Mouse (Mus musculus) limb, embryonic 11.5 days (tissue): ENCODE data around the gene Eddm3b. TPM values are rescaled to one million over a fixed set of nuclear protein-coding genes. Genes with fewer than 3 reads are reported as not detected.

ENCODE experiments used
- ATAC-seq: fragments of 200-750 bp; cut with Nextera tagmentation; 2 replicates; pipeline ENCODE4 v1.8.0; 2017; ENCODE audit warnings: low read depth; ENCODE audit not compliant: insufficient number of reproducible peaks, low FRiP score, low TSS enrichment
- DNase-seq: peaks from one replicate; pipeline ENCODE4 v3.0.0-alpha.2; 2015; ENCODE audit warnings: low spot score
- H3K27ac ChIP-seq: fragments of 300-500 bp; sonication (generic); replicated peaks from 2 replicates; pipeline ENCODE4 v1.5.1; 2014; ENCODE audit warnings: low read depth, mild to moderate bottlenecking, low read length
- H3K27me3 ChIP-seq: fragments of 300-500 bp; sonication (generic); 2 replicates; pipeline ENCODE4 v1.6.1; 2014; ENCODE audit warnings: mild to moderate bottlenecking, low read length, mixed read lengths; ENCODE audit not compliant: control insufficient read depth, insufficient read depth
- H3K36me3 ChIP-seq: fragments of 300-500 bp; sonication (generic); 2 replicates; pipeline ENCODE4 v1.6.1; 2014; ENCODE audit warnings: mild to moderate bottlenecking, low read length, moderate library complexity, mixed read lengths; ENCODE audit not compliant: control insufficient read depth, insufficient read depth
- H3K4me1 ChIP-seq: fragments of 300-500 bp; sonication (generic); 2 replicates; pipeline ENCODE4 v1.6.1; 2014; ENCODE audit warnings: low read length, mixed read lengths; ENCODE audit not compliant: control insufficient read depth, insufficient read depth
- H3K4me2 ChIP-seq: fragments of 300-500 bp; sonication (generic); 2 replicates; pipeline ENCODE4 v1.6.1; 2014; ENCODE audit warnings: low read depth, mild to moderate bottlenecking, moderate library complexity; ENCODE audit not compliant: severe bottlenecking
- H3K4me3 ChIP-seq: fragments of 300-500 bp; sonication (generic); 2 replicates; pipeline ENCODE4 v1.5.1; 2014; ENCODE audit warnings: low read depth, low read length
- H3K9ac ChIP-seq: fragments of 300-500 bp; sonication (generic); 2 replicates; pipeline ENCODE4 v1.6.1; 2014; ENCODE audit warnings: mild to moderate bottlenecking, low read length
- H3K9me3 ChIP-seq: fragments of 300-500 bp; sonication (generic); 2 replicates; pipeline ENCODE4 v1.6.1; 2016; ENCODE audit warnings: low read length; ENCODE audit not compliant: control insufficient read depth
- WGBS: fragments of 180-500 bp; shearing (Covaris S2); extraction: QIAGEN DNeasy Blood & Tissue Kit; methylation state at CpG from one replicate; pipeline ENCODE4 v1.1.7; 2014; 5-methylcytosine and 5-hydroxymethylcytosine counted together
- polyA plus RNA-seq: library from polyadenylated mRNA; unstranded; fragments of >200 nt; fragmentation: Nextera tagmentation; extraction: Ambion mirVana; gene quantifications from 2 replicates; pipeline ENCODE4 v1.2.1, GENCODE M21; 2014

The Eddm3b gene
- polyA plus RNA-seq, 1 experiment from 2014 or later, result not detected

GRCm38 (mm10) chr14:51128775-51129623 is 14.8 kb downstream of the Eddm3b start:
- Histone ChIP-seq H3K4me3 (no peak overlapping the region), H3K27me3 (no peaks in the 10 kb centered on the region), H3K4me2 (no peak overlapping the region), H3K4me1 (no peaks in the 10 kb centered on the region), H3K36me3 (no peaks in the 10 kb centered on the region), H3K9me3 (no peaks in the 10 kb centered on the region), H3K27ac (no peak overlapping the region), H3K9ac (no peak overlapping the region)
- WGBS, result 86% methylated on average over 9 of the region's 9 CpGs
- DNase-seq (no peak), ATAC-seq (no peak)

- no peaks in the 10 kb centered on the region for H3K27me3 ChIP-seq
- DNase-seq, result no peak
- no peak overlapping the region for H3K4me2 ChIP-seq
- H3K9me3 ChIP-seq, result no peaks in the 10 kb centered on the region
- H3K36me3 ChIP-seq, result no peaks in the 10 kb centered on the region
- no peak for ATAC-seq
- 65% methylated on average over 4 of the region's 4 CpGs for WGBS
- no peak overlapping the region for H3K27ac ChIP-seq
- H3K9ac ChIP-seq, result no peak overlapping the region
- H3K4me3 ChIP-seq, result no peak overlapping the region
- no peaks in the 10 kb centered on the region for H3K4me1 ChIP-seq
Measured at GRCm38 (mm10) chr14:51129624-51129975, 15.4 kb downstream of the Eddm3b start.

GRCm38 (mm10) chr14:51130315-51130940 is 16.2 kb downstream of the Eddm3b start:
- Histone ChIP-seq H3K9ac (no peak overlapping the region), H3K27ac (no peak overlapping the region), H3K9me3 (no peaks in the 10 kb centered on the region), H3K4me3 (no peak overlapping the region), H3K27me3 (no peaks in the 10 kb centered on the region), H3K36me3 (no peaks in the 10 kb centered on the region), H3K4me1 (no peaks in the 10 kb centered on the region), H3K4me2 (no peak overlapping the region)
- DNase-seq (no peak), ATAC-seq (no peak)
- 87% methylated on average over 9 of the region's 9 CpGs for WGBS

- no peaks in the 10 kb centered on the region for H3K9me3 ChIP-seq
- no peak overlapping the region for H3K4me3 ChIP-seq
- no peaks in the 10 kb centered on the region for H3K4me1 ChIP-seq
- no peak overlapping the region for H3K27ac ChIP-seq
- H3K27me3 ChIP-seq, result no peaks in the 10 kb centered on the region
- WGBS, result 82% methylated on average over 7 of the region's 7 CpGs
- H3K36me3 ChIP-seq, result no peaks in the 10 kb centered on the region
- no peak overlapping the region for H3K4me2 ChIP-seq
- ATAC-seq (no peak), DNase-seq (no peak)
- H3K9ac ChIP-seq, result no peak overlapping the region
Measured at GRCm38 (mm10) chr14:51131086-51131815, 17.0 kb downstream of the Eddm3b start.

GRCm38 (mm10) chr14:51132372-51132771 is 18.1 kb downstream of the Eddm3b start:
- Histone ChIP-seq H3K27ac (no peak overlapping the region), H3K9ac (no peak overlapping the region), H3K4me1 (no peaks in the 10 kb centered on the region), H3K4me2 (no peak overlapping the region), H3K4me3 (no peak overlapping the region), H3K36me3 (no peaks in the 10 kb centered on the region), H3K9me3 (no peaks in the 10 kb centered on the region), H3K27me3 (no peaks in the 10 kb centered on the region)
- no peak for DNase-seq
- no peak for ATAC-seq
- 94% methylated on average over 4 of the region's 4 CpGs for WGBS

- Histone ChIP-seq H3K4me2 (no peak overlapping the region), H3K4me1 (no peaks in the 10 kb centered on the region), H3K27me3 (no peaks in the 10 kb centered on the region), H3K27ac (no peak overlapping the region), H3K9me3 (no peaks in the 10 kb centered on the region), H3K9ac (no peak overlapping the region), H3K36me3 (no peaks in the 10 kb centered on the region), H3K4me3 (no peak overlapping the region)
- 85% methylated on average over 2 of the region's 2 CpGs for WGBS
- ATAC-seq, result no peak
- DNase-seq, result no peak
Measured at GRCm38 (mm10) chr14:51140342-51140741, 26.1 kb downstream of the Eddm3b start.

GRCm38 (mm10) chr14:51142119-51142518 is 27.9 kb downstream of the Eddm3b start:
- Histone ChIP-seq H3K9me3 (no peaks in the 10 kb centered on the region), H3K36me3 (no peaks in the 10 kb centered on the region), H3K27ac (no peak overlapping the region), H3K4me2 (no peak overlapping the region), H3K9ac (no peak overlapping the region), H3K4me3 (no peak overlapping the region), H3K4me1 (no peaks in the 10 kb centered on the region), H3K27me3 (no peaks in the 10 kb centered on the region)
- 85% methylated on average over 4 of the region's 4 CpGs for WGBS
- ATAC-seq (no peak), DNase-seq (no peak)

- Histone ChIP-seq H3K4me3 (no peak overlapping the region), H3K9me3 (no peaks in the 10 kb centered on the region), H3K4me2 (no peak overlapping the region), H3K4me1 (no peaks in the 10 kb centered on the region), H3K9ac (no peak overlapping the region), H3K27me3 (no peaks in the 10 kb centered on the region), H3K27ac (no peak overlapping the region), H3K36me3 (no peaks in the 10 kb centered on the region)
- WGBS, result 83% methylated on average over 3 of the region's 3 CpGs
- ATAC-seq, result no peak
- no peak for DNase-seq
Measured at GRCm38 (mm10) chr14:51142568-51142967, 28.3 kb downstream of the Eddm3b start.
